Mouse (Mus musculus): ENCODE data around the gene Slc6a18. TPM values are rescaled to one million over a fixed set of nuclear protein-coding genes. Genes with fewer than 3 reads are reported as not detected.

Slc6a18 gene
- 0.24 and 0.62 TPM in 2 replicates for polyA plus RNA-seq (2015; fragmentation: Nextera tagmentation; extraction: Ambion mirVana)

GRCm38 (mm10) chr13:73677853-73678252 is at the start of gene Slc6a18:
TSS of gene Slc6a18 (minus strand) at chr13:73678023.

GRCm38 (mm10) chr13:73704694-73705325 is 27.0 kb upstream of the Slc6a18 start, which contains the start of gene Slc6a19:
TSS of gene Slc6a19 (minus strand) at chr13:73704865.

GRCm38 (mm10) chr13:73626745-73627549 is 50.9 kb downstream of the Slc6a18 start, which contains the start of gene Tert:
TSS of gene Tert (plus strand) at chr13:73626911.

Other genes starting within 250 kb of the Slc6a18 start
- gene Lpcat1, start 210.8 kb downstream of the Slc6a18 start, polyA plus RNA-seq (2015; fragmentation: Nextera tagmentation; extraction: Ambion mirVana) = 22.3 and 22.9 TPM in 2 replicates
- 0.12 TPM in 1 of 2 replicates, not detected in the other for gene Slc6a3, start 141.3 kb downstream of the Slc6a18 start, polyA plus RNA-seq (2015; fragmentation: Nextera tagmentation; extraction: Ambion mirVana)
- gene Clptm1l, start 74.0 kb downstream of the Slc6a18 start, polyA plus RNA-seq (2015; fragmentation: Nextera tagmentation; extraction: Ambion mirVana) = 77.7 and 118 TPM in 2 replicates
- gene Tert, start 51.1 kb downstream of the Slc6a18 start, polyA plus RNA-seq (2015; fragmentation: Nextera tagmentation; extraction: Ambion mirVana) = 0.85 and 2.8 TPM in 2 replicates
- gene Slc6a19, start 26.8 kb upstream of the Slc6a18 start, polyA plus RNA-seq (2015; fragmentation: Nextera tagmentation; extraction: Ambion mirVana) = 0.19 and 0.57 TPM in 2 replicates
- 5.7 and 8.4 TPM in 2 replicates for gene Slc12a7, start 55.1 kb upstream of the Slc6a18 start, polyA plus RNA-seq (2015; fragmentation: Nextera tagmentation; extraction: Ambion mirVana)
- 2.6 and 3.6 TPM in 2 replicates for gene Nkd2, start 169.6 kb upstream of the Slc6a18 start, polyA plus RNA-seq (2015; fragmentation: Nextera tagmentation; extraction: Ambion mirVana)